Mouse (Mus musculus) ES-E14 (cell line): ENCODE measurements around the gene Dna2. TPM values are rescaled to one million over a fixed set of nuclear protein-coding genes. Genes with fewer than 3 reads are reported as not detected.

ENCODE experiments used
- DNase-seq: peaks from one replicate; pipeline ENCODE4 v3.0.0-alpha.2; 2013; ENCODE audit warnings: low read depth, low spot score
- H3K27ac ChIP-seq: 2 replicates; pipeline ENCODE4 v1.5.1; 2012; ENCODE audit warnings: low read depth, mild to moderate bottlenecking, low read length, moderate library complexity, mixed read lengths; ENCODE audit not compliant: poor library complexity, insufficient read depth, severe bottlenecking
- H3K36me3 ChIP-seq: 2 replicates; pipeline ENCODE4 v1.6.1; 2012; ENCODE audit warnings: mild to moderate bottlenecking, low read length, moderate library complexity, mixed read lengths; ENCODE audit not compliant: control insufficient read depth, poor library complexity, insufficient read depth, severe bottlenecking
- H3K4me1 ChIP-seq, 2 experiments: fragments of 150-350 bp in 1 of 2; sonication (generic) in 1 of 2; 2 replicates each; pipeline ENCODE4 v1.6.1; 2012; ENCODE audit warnings: low read length in 2 of 2, mild to moderate bottlenecking in 1 of 2, mixed read lengths in 1 of 2; ENCODE audit not compliant: control insufficient read depth in 2 of 2, insufficient read depth in 2 of 2, poor library complexity in 1 of 2
- H3K4me3 ChIP-seq, 2 experiments: fragments of 150-350 bp in 1 of 2; sonication (generic) in 1 of 2; 2 replicates each; pipeline ENCODE4 v1.5.1; 2012; ENCODE audit warnings: low read length in 2 of 2, low read depth in 1 of 2, mild to moderate bottlenecking in 1 of 2, mixed read lengths in 1 of 2; ENCODE audit not compliant: insufficient read depth in 1 of 2, poor library complexity in 1 of 2, severe bottlenecking in 1 of 2
- H3K9ac ChIP-seq: 2 replicates; pipeline ENCODE4 v1.6.1; 2012; ENCODE audit warnings: low read depth, mild to moderate bottlenecking, low read length, mixed read lengths; ENCODE audit not compliant: poor library complexity, insufficient read depth, severe bottlenecking
- H3K9me3 ChIP-seq: fragments of 150-350 bp; sonication (generic); 2 replicates; pipeline ENCODE4 v1.6.1; 2012; ENCODE audit warnings: low read depth, mild to moderate bottlenecking, low read length; ENCODE audit not compliant: control insufficient read depth, insufficient read depth
- CHD2 ChIP-seq: IDR thresholded peaks from 2 replicates; pipeline ENCODE4 v1.6.1; 2014; ENCODE audit warnings: mild to moderate bottlenecking, low read depth, low read length, inconsistent platforms
- HCFC1 ChIP-seq: IDR thresholded peaks from 2 replicates; pipeline ENCODE4 v1.6.1; 2012; ENCODE audit warnings: low read length, inconsistent platforms, borderline replicate concordance; ENCODE audit not compliant: insufficient read depth
- MAFK ChIP-seq: IDR thresholded peaks from 2 replicates; pipeline ENCODE4 v1.6.1; 2014; ENCODE audit warnings: mild to moderate bottlenecking, low read depth, low read length, inconsistent platforms; ENCODE audit not compliant: insufficient read depth
- ZC3H11A ChIP-seq: IDR thresholded peaks from 2 replicates; pipeline ENCODE4 v1.6.1; 2012; ENCODE audit warnings: low read depth, mild to moderate bottlenecking, inconsistent platforms, low read length, borderline replicate concordance
- ZNF384 ChIP-seq: IDR thresholded peaks from 2 replicates; pipeline ENCODE4 v1.6.1; 2012; ENCODE audit warnings: low read depth, low read length, inconsistent platforms
- in situ Hi-C, 2 experiments: fragments of 600-800 bp; cut with MboI; formaldehyde crosslinking; loops; one replicate each; pipeline ENCODE4 v1.15.1; 2025; ENCODE audit warnings: low sequenced_read_pairs in 2 of 2, inconsistent platforms in 1 of 2; ENCODE audit not compliant: unreplicated experiment in 2 of 2
- total RNA-seq: library from RNA; depleted of rRNA; stranded (reverse); fragments of 300-350 nt; gene quantifications from 2 replicates; pipeline ENCODE4 v1.2.3, GENCODE M21; 2012

Dna2 gene
- total RNA-seq, 1 experiment, result 26.4 TPM

DNA sequence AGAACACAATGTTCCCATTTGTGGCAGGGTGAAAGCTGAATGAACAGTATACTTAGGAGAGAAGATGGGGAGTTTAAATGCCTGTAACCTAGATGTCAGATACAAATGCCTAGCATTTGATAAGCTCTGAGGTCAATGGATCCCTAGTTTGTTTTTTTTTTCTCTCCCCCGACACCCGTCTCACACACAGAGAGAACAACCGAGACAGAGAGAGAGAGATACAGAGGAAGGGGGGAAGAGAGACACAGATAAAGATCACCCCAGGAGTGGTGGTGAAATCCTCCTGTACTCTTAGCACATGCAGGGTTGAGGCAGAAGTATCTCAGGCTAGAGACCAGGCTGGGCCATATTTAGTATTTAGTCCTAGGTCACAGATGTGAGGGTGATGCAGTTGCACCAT, 27.8 kb upstream of the Dna2 start:
- Histone ChIP-seq H3K4me3 (no peak overlapping the region), H3K36me3 (no peaks in the 10 kb centered on the region), H3K9me3 (no peaks in the 10 kb centered on the region), H3K9ac (no peak overlapping the region), H3K4me1 (peaks cover 0 to 2% of the 10 kb centered on the region in 2 experiments; a peak in 1 of 4 replicates), H3K27ac (no peak overlapping the region)
- DNase-seq, result no peak
- no peak for TF ChIP-seq ZC3H11A
- TF ChIP-seq HCFC1, result no peak
- no peak for TF ChIP-seq MAFK
- no peak for TF ChIP-seq ZNF384
- no peak for TF ChIP-seq CHD2
- in situ Hi-C loops, result no loop called here

DNA sequence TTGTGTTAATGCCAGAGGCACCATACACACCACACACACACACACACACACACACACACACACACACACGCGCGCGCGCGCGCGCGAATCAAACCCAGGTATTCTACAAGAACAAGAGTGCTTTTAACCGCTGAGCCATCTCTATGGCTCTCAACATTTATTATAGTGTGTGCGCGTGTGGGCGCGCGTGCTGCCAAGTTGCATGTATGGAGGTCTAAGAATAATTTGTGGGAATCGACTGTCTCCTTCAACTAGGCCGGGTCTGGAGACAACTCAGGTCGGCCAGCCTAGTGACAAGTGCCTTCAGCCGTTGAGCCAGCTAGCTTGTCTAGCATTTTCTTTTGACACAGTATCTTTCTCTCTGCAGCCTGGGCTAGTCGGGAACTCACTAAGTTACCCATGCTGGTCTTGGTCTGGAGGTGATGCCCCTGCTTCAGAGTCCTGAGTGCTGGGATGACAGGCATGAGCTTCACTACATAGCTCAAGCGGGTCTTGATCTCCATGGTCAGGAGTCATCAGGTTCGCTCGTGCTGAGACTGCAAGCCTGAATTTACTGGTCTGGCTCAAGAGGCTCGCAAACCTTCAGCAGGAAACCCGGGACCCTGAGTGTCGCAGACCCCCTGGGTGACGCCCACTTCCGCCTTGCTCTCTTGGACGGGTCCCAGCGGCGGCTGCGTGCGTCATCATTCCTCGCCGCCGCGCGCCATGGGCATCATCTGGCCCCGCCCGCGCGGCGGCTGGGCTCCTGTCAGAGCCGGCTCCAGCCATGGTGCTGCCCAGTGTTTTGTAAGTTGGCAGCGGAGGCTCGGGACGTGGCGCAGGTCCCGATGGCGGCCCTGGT, 26.7 kb upstream of the Dna2 start, which contains the start of gene Slc25a16:
Slc25a16 (plus strand) TSS at position 709 of the 841 bp plus-strand sequence.
- H3K36me3 ChIP-seq, result no peaks in the 10 kb centered on the region
- in situ Hi-C loops, result no loop called here
- peaks cover 0 to 2% of the 10 kb centered on the region in 2 experiments; a peak in 1 of 4 replicates for H3K4me1 ChIP-seq
- peak within 1 kb of the TSS; percentile 88 for H3K9ac ChIP-seq
- H3K9me3 ChIP-seq, result no peaks in the 10 kb centered on the region
- TF ChIP-seq ZC3H11A (0 out of 2 replicates have a peak, but pooled peaks have one; percentile 10), HCFC1 (peak; percentile 82; the same call in 1 of the 2 replicates), CHD2 (no peak), ZNF384 (no peak), MAFK (no peak)
- peak; percentile 83 for DNase-seq
- no peak within 1 kb of the TSS for H3K27ac ChIP-seq
- peak within 1 kb of the TSS; percentile 74 to 96 for H3K4me3 ChIP-seq

DNA sequence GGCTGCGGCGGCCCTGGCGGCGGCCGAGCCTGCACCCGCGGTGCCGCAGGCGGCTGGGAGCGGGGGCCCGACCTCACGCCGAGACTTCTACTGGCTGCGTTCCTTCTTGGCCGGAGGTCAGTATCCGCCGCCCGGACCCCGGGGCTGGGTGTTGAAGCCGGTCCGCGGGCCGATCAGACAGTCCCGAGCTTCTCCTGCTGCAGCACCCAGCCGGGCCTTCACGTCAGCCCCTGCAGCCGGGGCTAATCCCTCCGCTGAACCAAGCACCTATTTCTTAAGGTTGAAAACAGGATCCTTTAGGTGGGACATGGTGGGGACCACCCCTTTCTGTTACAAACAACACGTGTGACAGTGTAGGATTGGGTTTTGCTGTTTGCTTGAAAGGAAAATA, 26.1 kb upstream of the Dna2 start:
- DNase-seq, result no peak
- Histone ChIP-seq H3K9me3 (no peaks in the 10 kb centered on the region), H3K27ac (no peak overlapping the region), H3K36me3 (no peaks in the 10 kb centered on the region), H3K4me1 (peaks cover 0 to 2% of the 10 kb centered on the region in 2 experiments; a peak in 1 of 4 replicates), H3K4me3 (peak overlapping the region; percentile 74 to 96), H3K9ac (peak overlapping the region; percentile 88)
- in situ Hi-C loops, result no loop called here
- TF ChIP-seq ZC3H11A (no peak), MAFK (no peak), ZNF384 (no peak), CHD2 (no peak), HCFC1 (no peak)

DNA sequence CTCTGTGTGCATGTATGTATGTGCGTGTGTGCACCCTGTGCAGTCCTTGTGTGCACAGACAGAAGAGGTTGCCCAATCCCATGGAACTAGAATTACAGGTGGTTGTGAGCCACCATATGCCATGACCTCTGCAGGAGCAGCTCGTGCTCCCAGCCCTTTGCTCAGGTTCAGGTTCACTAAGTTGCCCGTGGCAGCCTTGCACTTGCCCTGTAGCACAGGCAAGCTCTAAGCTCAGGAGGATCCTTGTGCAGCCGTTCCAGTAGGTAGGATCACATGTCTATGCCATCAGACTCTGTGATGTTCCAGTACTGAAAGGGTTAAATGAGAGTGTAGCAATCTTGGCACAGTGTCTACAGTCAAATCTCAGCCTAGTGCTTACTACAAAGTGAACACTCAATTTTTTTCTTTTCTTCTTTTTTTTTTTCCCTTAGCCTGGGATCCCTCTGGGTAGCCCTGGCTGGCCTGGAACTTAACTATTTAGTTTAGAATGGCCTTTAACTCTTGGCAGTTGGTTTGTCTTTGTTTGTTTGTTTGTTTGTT, 22.7 kb upstream of the Dna2 start:
- no peak for DNase-seq

More for the DNA sequence above, 22.7 kb upstream of the Dna2 start:
- TF ChIP-seq ZC3H11A (no peak), CHD2 (no peak), ZNF384 (no peak), HCFC1 (no peak), MAFK (no peak)
- in situ Hi-C loops, result no loop called here
- no peak overlapping the region for H3K9ac ChIP-seq
- peaks cover 0 to 2% of the 10 kb centered on the region in 2 experiments; a peak in 1 of 4 replicates for H3K4me1 ChIP-seq
- H3K27ac ChIP-seq, result no peak overlapping the region
- no peaks in the 10 kb centered on the region for H3K9me3 ChIP-seq
- no peak overlapping the region for H3K4me3 ChIP-seq
- H3K36me3 ChIP-seq, result no peaks in the 10 kb centered on the region
